Mouse (Mus musculus): ENCODE measurements around the gene Serpine2.
A peak's percentile ranks its signal among the peaks of the same experiment; 100 is the strongest.

Gene Serpine2

DNA sequence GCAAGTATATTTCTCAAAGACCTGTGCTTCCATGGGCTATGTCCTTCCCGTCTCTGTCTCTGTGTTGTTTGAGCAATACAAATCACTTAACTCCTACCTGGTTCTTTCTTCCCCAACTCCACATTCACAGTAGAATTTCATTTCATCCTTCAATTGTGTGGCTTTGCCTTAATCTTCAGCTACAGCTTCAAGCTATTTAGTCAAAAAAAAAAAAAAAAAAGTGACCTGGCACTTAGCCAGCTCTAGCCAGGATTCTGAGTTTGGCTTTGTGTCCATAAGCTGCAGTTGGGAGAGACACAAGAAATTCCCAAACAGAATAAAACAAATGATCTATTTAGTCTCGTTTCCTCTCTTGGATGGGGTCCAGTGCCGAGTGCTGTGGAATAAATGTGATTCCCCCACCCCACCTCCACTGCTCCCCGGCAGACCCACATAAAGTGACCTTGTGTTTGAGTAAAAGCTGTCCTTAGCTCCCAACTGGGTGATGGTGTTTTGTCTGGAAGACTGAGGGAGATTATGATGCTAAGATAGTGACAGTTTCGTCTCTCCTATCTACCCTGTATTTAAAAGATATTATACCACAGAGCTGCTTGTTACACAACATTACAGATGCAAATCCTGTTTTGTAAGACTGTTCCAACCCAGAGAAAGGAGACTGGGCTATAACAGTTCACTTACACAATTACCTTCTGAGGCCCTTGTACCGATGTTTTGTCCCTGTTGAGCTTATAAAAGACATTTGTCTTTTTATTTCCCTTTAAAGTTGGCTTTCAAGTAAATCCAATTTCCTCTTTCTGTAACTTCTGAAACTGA lies at the start of gene Serpine2:
TSS of gene Serpine2 (minus strand) at position 51 of the 813 bp plus-strand sequence.
- DNase-seq (ENCODE audit: low read depth) = no peak

DNA sequence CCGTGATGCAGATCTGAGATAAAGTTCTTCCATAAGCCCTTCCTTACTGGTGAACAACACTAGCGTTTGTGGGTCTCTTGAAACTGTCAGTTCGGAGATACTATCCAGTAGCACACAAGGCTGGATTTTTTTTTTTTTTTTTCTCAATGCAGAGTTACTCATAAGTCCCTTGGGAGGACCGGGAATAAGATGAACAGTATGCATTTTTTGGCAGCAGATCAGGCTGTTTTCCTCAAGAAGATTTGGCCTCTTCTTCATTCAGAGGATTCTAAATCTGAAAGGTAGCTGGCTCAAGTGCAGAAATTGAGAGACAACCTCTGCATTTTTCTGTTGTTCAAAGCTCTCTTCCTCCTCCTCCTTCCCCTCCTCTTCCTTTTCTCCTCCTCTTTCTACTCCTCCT lies 46.8 kb upstream of the Serpine2 start:
- DNase-seq (ENCODE audit: low read depth) = no peak

DNA sequence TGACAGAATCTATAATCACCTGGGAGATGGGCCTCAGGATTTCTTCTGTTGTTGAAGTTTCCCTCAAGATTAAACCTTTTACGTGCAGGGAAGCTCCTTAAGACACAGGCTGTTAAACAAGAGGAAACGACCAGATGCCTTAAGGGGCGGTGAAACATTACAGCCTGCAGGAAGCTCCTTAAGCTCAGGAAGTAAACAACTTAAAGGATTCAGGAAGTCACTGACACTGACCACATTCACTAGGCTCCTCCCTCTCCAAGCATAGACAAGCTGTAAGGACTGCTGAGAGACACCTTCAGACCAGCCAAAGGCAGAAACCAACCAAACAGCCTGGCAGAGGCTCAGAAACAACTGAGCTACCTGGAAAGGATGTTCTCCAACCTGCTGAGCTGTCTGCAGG lies 44.3 kb upstream of the Serpine2 start:
- DNase-seq (ENCODE audit: low read depth) = no peak

DNA sequence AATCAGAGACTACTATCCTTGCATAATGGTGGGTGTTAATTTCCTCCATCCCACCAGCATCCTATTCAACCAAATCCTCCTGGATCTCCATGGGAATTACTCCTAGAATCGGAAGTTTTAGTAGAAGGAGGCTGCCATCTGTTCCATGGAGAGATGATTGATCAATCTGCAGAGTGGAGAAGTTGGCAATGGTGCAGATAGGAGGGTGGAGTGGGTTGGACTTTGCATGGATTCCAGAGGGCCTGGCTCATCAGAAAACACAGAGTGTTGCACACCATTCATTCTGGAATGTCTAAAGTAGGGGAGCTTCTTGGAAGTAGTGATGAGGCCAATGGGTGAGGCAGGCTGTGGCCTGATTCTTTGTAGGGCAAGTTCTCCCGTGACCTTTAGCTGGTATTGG lies 41.9 kb upstream of the Serpine2 start:
- no peak for DNase-seq (ENCODE audit: low read depth)

- no peak for DNase-seq (ENCODE audit: low read depth)
Measured at GRCm38 (mm10) chr1:79882648-79883047, 21.7 kb upstream of the Serpine2 start.

GRCm38 (mm10) chr1:79874741-79875140 lies 13.8 kb upstream of the Serpine2 start:
- no peak for DNase-seq (ENCODE audit: low read depth)

DNA sequence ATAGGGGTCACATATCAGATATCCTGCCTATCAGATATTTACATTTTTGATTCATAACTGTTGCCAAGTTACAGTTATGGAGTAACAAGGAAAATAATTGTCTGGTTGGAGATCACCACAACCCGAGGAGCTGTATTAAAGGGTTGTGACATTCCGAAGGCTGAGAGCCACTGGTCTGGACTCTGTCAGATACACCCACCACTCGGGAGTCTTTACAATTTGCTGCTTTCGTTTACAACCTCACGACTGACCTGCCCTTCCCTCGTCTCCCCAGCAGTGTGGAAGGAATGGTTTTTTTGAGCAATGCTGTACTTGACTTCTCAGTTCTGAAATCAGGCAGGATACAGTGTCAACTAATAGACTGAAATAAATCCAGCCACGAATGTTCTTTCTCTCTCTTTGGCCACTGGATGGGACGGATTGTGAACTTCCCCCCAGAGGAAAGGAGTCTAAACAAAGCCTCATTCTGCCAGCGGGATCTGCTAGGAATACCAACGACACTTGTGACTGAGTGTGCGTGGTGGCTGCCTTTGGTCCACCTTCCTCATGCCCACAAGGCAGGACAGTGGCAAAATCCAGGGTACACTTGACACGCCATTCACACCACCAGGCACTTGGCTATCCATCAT lies 455 bp downstream of the Serpine2 start:
- no peak for DNase-seq (ENCODE audit: low read depth)

GRCm38 (mm10) chr1:79859975-79860374 lies 1.0 kb downstream of the Serpine2 start:
- no peak for DNase-seq (ENCODE audit: low read depth)

GRCm38 (mm10) chr1:79859026-79859425 lies 2.0 kb downstream of the Serpine2 start:
- DNase-seq (ENCODE audit: low read depth) = peak; percentile 14

GRCm38 (mm10) chr1:79858389-79858994 lies 2.5 kb downstream of the Serpine2 start:
- DNase-seq (ENCODE audit: low read depth) = peak; percentile 26

GRCm38 (mm10) chr1:79857681-79858388 lies 3.1 kb downstream of the Serpine2 start:
- peak; percentile 5 for DNase-seq (ENCODE audit: low read depth)

DNA sequence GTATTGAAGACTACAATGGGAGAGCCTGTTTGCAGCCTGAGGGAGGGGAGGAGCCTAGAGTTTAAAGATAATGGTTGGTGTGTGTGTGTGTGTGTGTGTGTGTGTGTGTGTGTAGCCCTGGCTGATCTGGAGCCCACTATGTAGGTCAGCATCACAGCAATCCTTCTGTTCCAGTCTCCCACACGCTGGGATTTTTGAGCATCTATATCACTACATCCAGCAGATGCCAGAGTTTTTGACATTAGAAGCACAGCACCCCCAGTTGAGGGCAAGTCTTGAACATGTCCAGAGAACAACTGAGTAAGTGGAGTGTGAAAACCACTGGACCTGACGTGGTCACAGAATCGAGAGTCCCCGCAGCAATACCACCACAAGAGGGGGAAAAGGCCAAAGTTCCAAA lies 4.2 kb downstream of the Serpine2 start:
- DNase-seq (ENCODE audit: low read depth) = no peak

GRCm38 (mm10) chr1:79853527-79853926 lies 7.5 kb downstream of the Serpine2 start:
- DNase-seq (ENCODE audit: low read depth) = no peak

DNA sequence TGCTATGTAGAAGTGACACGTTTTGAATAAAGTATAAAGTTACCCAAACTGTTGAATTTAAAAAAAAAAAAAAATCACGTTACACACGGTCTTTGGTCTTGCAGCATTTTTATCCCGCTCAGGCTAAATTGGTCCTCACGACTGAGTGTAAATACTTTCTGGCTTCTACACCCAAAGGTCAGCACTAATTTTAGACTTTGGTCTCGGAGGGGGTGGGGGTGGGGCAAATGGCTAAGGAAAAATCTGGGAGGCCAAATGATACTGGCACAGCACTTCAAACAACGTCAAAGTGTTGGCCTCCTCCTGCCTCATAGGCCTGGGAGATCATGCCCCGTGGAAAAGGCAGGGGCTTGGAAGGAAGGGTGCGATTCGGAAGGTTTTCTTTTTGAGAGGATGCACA lies 10.6 kb downstream of the Serpine2 start:
- DNase-seq (ENCODE audit: low read depth) = no peak

GRCm38 (mm10) chr1:79848663-79849062 lies 12.3 kb downstream of the Serpine2 start:
- no peak for DNase-seq (ENCODE audit: low read depth)

DNA sequence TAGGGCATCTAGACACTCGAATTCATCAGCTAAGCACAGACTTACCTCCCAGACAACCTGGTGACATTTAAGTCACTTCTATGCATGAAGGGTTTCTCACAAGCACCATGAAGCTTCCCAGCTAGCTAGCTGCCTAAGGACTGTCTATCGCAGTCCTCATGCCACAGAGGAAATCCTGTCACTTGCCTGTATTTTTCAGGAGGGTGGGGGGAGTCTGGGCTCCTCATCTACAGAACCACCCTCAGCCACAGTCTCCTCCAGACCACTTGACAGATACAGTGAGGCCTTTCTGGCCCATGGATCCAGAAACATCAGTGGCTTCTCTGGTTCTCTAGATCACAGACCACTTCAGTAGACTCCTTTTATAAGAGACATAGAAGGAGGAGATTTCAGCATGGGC lies 14.1 kb downstream of the Serpine2 start:
- no peak for DNase-seq (ENCODE audit: low read depth)

GRCm38 (mm10) chr1:79832719-79833404 lies 28.1 kb downstream of the Serpine2 start:
- no peak for DNase-seq (ENCODE audit: low read depth)

DNA sequence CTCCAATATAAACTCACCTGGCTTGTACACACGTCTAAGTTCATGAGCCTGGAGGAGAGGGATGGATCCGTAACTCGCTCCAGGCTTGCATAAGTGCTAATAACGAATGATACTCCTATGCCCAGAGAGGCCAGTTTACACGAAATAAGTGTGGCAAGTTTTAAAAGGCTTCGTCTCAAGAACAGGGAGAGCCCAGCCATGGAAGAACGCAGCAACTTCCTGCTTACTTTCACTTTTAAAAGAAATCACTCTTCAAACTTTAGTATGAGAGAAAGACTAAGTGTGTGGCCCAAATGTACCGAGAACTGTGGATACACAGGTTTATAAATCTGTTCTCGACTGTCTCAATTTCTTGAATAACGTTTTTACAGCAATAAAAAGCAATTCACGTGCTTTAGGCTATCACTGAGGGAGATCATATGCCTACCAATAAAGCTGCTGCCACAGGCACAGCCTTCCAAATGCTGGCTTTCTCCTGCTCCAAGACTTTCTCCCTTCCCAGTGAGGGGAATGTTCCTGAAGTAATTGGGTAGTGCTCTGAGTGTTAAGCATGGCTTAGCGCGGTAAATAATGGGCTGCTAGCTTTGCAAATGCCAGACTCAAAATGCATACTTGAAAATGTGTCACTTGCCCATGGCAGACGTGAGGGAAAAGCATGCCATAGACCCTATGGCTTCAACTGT lies 36.9 kb downstream of the Serpine2 start:
- peak; percentile 13 for DNase-seq (ENCODE audit: low read depth)

- DNase-seq (ENCODE audit: low read depth) = no peak
Measured at GRCm38 (mm10) chr1:79822806-79823525, 38.0 kb downstream of the Serpine2 start.

GRCm38 (mm10) chr1:79819296-79819879 lies 41.6 kb downstream of the Serpine2 start:
- DNase-seq (ENCODE audit: low read depth) = no peak

Data from naive thymus-derived CD4-positive, alpha-beta T cell, adult 2 months (primary cell).